18 mouse cellular contexts compared by ENCODE assay signal in genomic region chr3:105191830-105192229, GRCm38 (mm10).
DNase-seq lines count a peak whose midpoint lies in the region; ATAC-seq lines count a peak whose summit lies in the region.
"Had no signal": no experiment of that assay in that cellular context is flagged by ENCODE, and none has a peak within 500 bp of the region (broad histone marks: within the 10 kb centered on the region; RNA-seq: fewer than 3 reads in every experiment).

No protein-coding gene starts in this region.

- no peak for DNase-seq in frontal cortex, postnatal 36 days (ENCODE audit: low spot score in 2 of 2)
- DNase-seq in neural tube, embryonic 10.5 days (ENCODE audit: extremely low spot score, low spot score) = no peak
- no peak for DNase-seq in spleen, adult 12 weeks (ENCODE audit: low spot score)
- DNase-seq in lung, postnatal 4 days = no peak
- DNase-seq: adrenal gland, adult 8-10 months; cerebellum, adult 18-20 months; cerebellum, postnatal 36 days; gastrocnemius, postnatal 14 days; lung, postnatal 36 days; right cerebral cortex, postnatal 25 days; thymus, postnatal 14 days had no signal

- WGBS in neural tube, embryonic 13.5 days = 51% methylated on average over 7 of the region's 7 CpGs
- WGBS in liver, embryonic 15.5 days (ENCODE audit: insufficient replicate concordance) = 9% methylated on average over 7 of the region's 7 CpGs

- no peaks in the 10 kb centered on the region for H3K27me3 ChIP-seq in neural tube, embryonic 13.5 days
- H3K27me3 ChIP-seq in liver, embryonic 15.5 days = no peaks in the 10 kb centered on the region
- H3K27me3 ChIP-seq: embryonic facial prominence, embryonic 12.5 days; hindbrain, embryonic 12.5 days; intestine, embryonic 15.5 days; midbrain, embryonic 15.5 days had no signal

- H3K27ac ChIP-seq in neural tube, embryonic 13.5 days (replicated peaks) = peak overlapping the region; percentile 62
- no peak overlapping the region for H3K27ac ChIP-seq in liver, embryonic 15.5 days (replicated peaks)
- H3K27ac ChIP-seq: embryonic facial prominence, embryonic 12.5 days; hindbrain, embryonic 12.5 days; intestine, embryonic 15.5 days; midbrain, embryonic 15.5 days had no signal

- ATAC-seq in frontal cortex, adult (ENCODE audit: low TSS enrichment) = peak; percentile 74
- ATAC-seq in neural tube, embryonic 13.5 days (ENCODE audit: low read depth) = peak; percentile 17; the same call in 1 of the 2 replicates
- peak; percentile 51; the same call in 1 of the 2 replicates for ATAC-seq in liver, embryonic 15.5 days (ENCODE audit: insufficient read depth)
- ATAC-seq: intestine, embryonic 15.5 days; midbrain, embryonic 15.5 days had no signal

- no peak overlapping the region for H3K9ac ChIP-seq in neural tube, embryonic 13.5 days
- H3K9ac ChIP-seq in liver, embryonic 15.5 days = no peak overlapping the region
- H3K9ac ChIP-seq: embryonic facial prominence, embryonic 12.5 days; hindbrain, embryonic 12.5 days; intestine, embryonic 15.5 days; midbrain, embryonic 15.5 days had no signal

- no peaks in the 10 kb centered on the region for H3K36me3 ChIP-seq in neural tube, embryonic 13.5 days
- H3K36me3 ChIP-seq in liver, embryonic 15.5 days (replicated peaks) = no peaks in the 10 kb centered on the region
- H3K36me3 ChIP-seq: embryonic facial prominence, embryonic 12.5 days; hindbrain, embryonic 12.5 days; intestine, embryonic 15.5 days; midbrain, embryonic 15.5 days had no signal

- H3K4me2 ChIP-seq in neural tube, embryonic 13.5 days = no peak overlapping the region
- H3K4me2 ChIP-seq in liver, embryonic 15.5 days = no peak overlapping the region
- H3K4me2 ChIP-seq: embryonic facial prominence, embryonic 12.5 days; hindbrain, embryonic 12.5 days; intestine, embryonic 15.5 days; midbrain, embryonic 15.5 days had no signal

- peaks cover 16% of the 10 kb centered on the region for H3K4me1 ChIP-seq in neural tube, embryonic 13.5 days (replicated peaks)
- no peaks in the 10 kb centered on the region for H3K4me1 ChIP-seq in liver, embryonic 15.5 days (replicated peaks)
- H3K4me1 ChIP-seq: embryonic facial prominence, embryonic 12.5 days; intestine, embryonic 15.5 days; midbrain, embryonic 15.5 days had no signal

- H3K4me3 ChIP-seq in neural tube, embryonic 13.5 days = no peak overlapping the region
- H3K4me3 ChIP-seq in liver, embryonic 15.5 days (replicated peaks) = no peak overlapping the region
- H3K4me3 ChIP-seq: embryonic facial prominence, embryonic 12.5 days; hindbrain, embryonic 12.5 days; intestine, embryonic 15.5 days; midbrain, embryonic 15.5 days had no signal

- H3K9me3 ChIP-seq in neural tube, embryonic 13.5 days = no peaks in the 10 kb centered on the region
- no peaks in the 10 kb centered on the region for H3K9me3 ChIP-seq in liver, embryonic 15.5 days (replicated peaks)
- H3K9me3 ChIP-seq: embryonic facial prominence, embryonic 12.5 days; hindbrain, embryonic 12.5 days; intestine, embryonic 15.5 days; midbrain, embryonic 15.5 days had no signal

Comparison
In these comparisons a context has a peak if more than half of its experiments do, and no peak if none do; other contexts are left out.
1. ATAC-seq: peak in every context shown above with its lines; median percentile 74 in frontal cortex, adult; 51 in liver, embryonic 15.5 days; 17 in neural tube, embryonic 13.5 days.